Mouse (Mus musculus) liver, embryonic 16.5 days (tissue): ENCODE data around the gene Tbc1d25. TPM values are rescaled to one million over a fixed set of nuclear protein-coding genes. Genes with fewer than 3 reads are reported as not detected.

Source experiments
- ATAC-seq: fragments of 200-750 bp; cut with Nextera tagmentation; 2 replicates; pipeline ENCODE4 v1.8.0; 2017; ENCODE audit warnings: low read depth, mild to moderate bottlenecking, moderate number of reproducible peaks, moderate library complexity
- H3K27ac ChIP-seq: fragments of 300-500 bp; sonication (generic); 2 replicates; pipeline ENCODE4 v1.5.1; 2014; ENCODE audit warnings: mild to moderate bottlenecking, low read length
- H3K27me3 ChIP-seq: fragments of 300-500 bp; sonication (generic); 2 replicates; pipeline ENCODE4 v1.6.1; 2014; ENCODE audit warnings: low read depth, low read length, mixed read lengths; ENCODE audit not compliant: control insufficient read depth, insufficient read depth
- H3K36me3 ChIP-seq: fragments of 300-500 bp; sonication (generic); 2 replicates; pipeline ENCODE4 v1.6.1; 2014; ENCODE audit warnings: mild to moderate bottlenecking; ENCODE audit not compliant: control insufficient read depth, insufficient read depth
- H3K4me1 ChIP-seq: fragments of 300-500 bp; sonication (generic); 2 replicates; pipeline ENCODE4 v1.6.1; 2014; ENCODE audit warnings: low read depth, low read length, mixed read lengths; ENCODE audit not compliant: control insufficient read depth
- H3K4me2 ChIP-seq: fragments of 300-500 bp; sonication (generic); 2 replicates; pipeline ENCODE4 v1.6.1; 2014; ENCODE audit warnings: low read depth, low read length, mixed read lengths
- H3K4me3 ChIP-seq: fragments of 300-500 bp; sonication (generic); 2 replicates; pipeline ENCODE4 v1.5.1; 2014; ENCODE audit warnings: low read depth, mild to moderate bottlenecking, low read length
- H3K9ac ChIP-seq: fragments of 300-500 bp; sonication (generic); 2 replicates; pipeline ENCODE4 v1.6.1; 2014; ENCODE audit warnings: low read depth, low read length
- H3K9me3 ChIP-seq: fragments of 300-500 bp; sonication (generic); replicated peaks from 2 replicates; pipeline ENCODE4 v1.6.1; 2016; ENCODE audit warnings: low read length; ENCODE audit not compliant: control insufficient read depth
- WGBS: fragments of 180-500 bp; shearing (Covaris S2); extraction: QIAGEN DNeasy Blood & Tissue Kit; methylation state at CpG from one replicate; pipeline ENCODE4 v1.1.7; 2014; ENCODE audit not compliant: insufficient replicate concordance; 5-methylcytosine and 5-hydroxymethylcytosine counted together
- polyA plus RNA-seq: library from polyadenylated mRNA; unstranded; fragments of >200 nt; fragmentation: Nextera tagmentation; extraction: Ambion mirVana; gene quantifications from 2 replicates; pipeline ENCODE4 v1.2.1, GENCODE M21; 2015

Tbc1d25 gene
- polyA plus RNA-seq, 1 experiment from 2014 or later = 5.3 TPM

GRCm38 (mm10) chrX:8209720-8210119, 33.7 kb upstream of the Tbc1d25 start:
- WGBS = 33% methylated on average over 2 of the region's 2 CpGs
- Histone ChIP-seq H3K27ac (no peak overlapping the region), H3K9ac (no peak overlapping the region)

GRCm38 (mm10) chrX:8207224-8207623, 31.2 kb upstream of the Tbc1d25 start:
- ATAC-seq = no peak
- 32% methylated on average over 4 of the region's 4 CpGs for WGBS

More at GRCm38 (mm10) chrX:8209720-8210119, 33.7 kb upstream of the Tbc1d25 start:
- H3K4me1 ChIP-seq = no peaks in the 10 kb centered on the region; the same call in 1 of the 2 replicates
- H3K4me2 ChIP-seq = no peak overlapping the region
- no peak overlapping the region for H3K4me3 ChIP-seq
- no peaks in the 10 kb centered on the region for H3K9me3 ChIP-seq
- H3K36me3 ChIP-seq = no peaks in the 10 kb centered on the region
- H3K27me3 ChIP-seq = peaks cover 6% of the 10 kb centered on the region
- no peak for ATAC-seq

GRCm38 (mm10) chrX:8206694-8207197, 30.8 kb upstream of the Tbc1d25 start:
- H3K9ac ChIP-seq = no peak overlapping the region
- no peak for ATAC-seq
- no peak overlapping the region for H3K27ac ChIP-seq

More at GRCm38 (mm10) chrX:8207224-8207623, 31.2 kb upstream of the Tbc1d25 start:
- H3K4me3 ChIP-seq = no peak overlapping the region
- no peak overlapping the region for H3K4me2 ChIP-seq
- H3K36me3 ChIP-seq = no peaks in the 10 kb centered on the region
- no peaks in the 10 kb centered on the region for H3K9me3 ChIP-seq
- no peak overlapping the region for H3K9ac ChIP-seq
- H3K27ac ChIP-seq = no peak overlapping the region
- no peaks in the 10 kb centered on the region; the same call in 1 of the 2 replicates for H3K4me1 ChIP-seq
- peaks cover 6% of the 10 kb centered on the region for H3K27me3 ChIP-seq

GRCm38 (mm10) chrX:8206015-8206693, 30.2 kb upstream of the Tbc1d25 start, which contains the start of gene Porcn:
Gene Porcn (minus strand): TSS chrX:8206525.
- 15% methylated on average over 45 of the region's 46 CpGs for WGBS
- peak within 1 kb of the TSS; percentile 43 for H3K4me3 ChIP-seq
- H3K9ac ChIP-seq = peak within 1 kb of the TSS; percentile 31; the same call in 1 of the 2 replicates
- H3K4me1 ChIP-seq = no peaks in the 10 kb centered on the region; the same call in 1 of the 2 replicates
- H3K36me3 ChIP-seq = no peaks in the 10 kb centered on the region
- H3K27me3 ChIP-seq = peaks cover 6% of the 10 kb centered on the region
- peak within 1 kb of the TSS; percentile 57 for H3K4me2 ChIP-seq
- ATAC-seq = peak; percentile 93
- no peaks in the 10 kb centered on the region for H3K9me3 ChIP-seq
- H3K27ac ChIP-seq = no peak within 1 kb of the TSS

More at GRCm38 (mm10) chrX:8206694-8207197, 30.8 kb upstream of the Tbc1d25 start:
- Histone ChIP-seq H3K4me3 (peak overlapping the region; percentile 43), H3K27me3 (peaks cover 6% of the 10 kb centered on the region), H3K9me3 (no peaks in the 10 kb centered on the region), H3K36me3 (no peaks in the 10 kb centered on the region), H3K4me1 (no peaks in the 10 kb centered on the region; the same call in 1 of the 2 replicates), H3K4me2 (peak overlapping the region; percentile 57)
- 22% methylated on average over 11 of the region's 11 CpGs for WGBS

GRCm38 (mm10) chrX:8205551-8205950, 29.6 kb upstream of the Tbc1d25 start:
- 28% methylated on average over 7 of the region's 7 CpGs for WGBS
- H3K9ac ChIP-seq = no peak overlapping the region
- no peak overlapping the region for H3K4me3 ChIP-seq
- no peaks in the 10 kb centered on the region; the same call in 1 of the 2 replicates for H3K4me1 ChIP-seq
- H3K4me2 ChIP-seq = peak overlapping the region; percentile 57; the same call in 1 of the 2 replicates
- ATAC-seq = no peak
- H3K27me3 ChIP-seq = peaks cover 6% of the 10 kb centered on the region
- H3K36me3 ChIP-seq = no peaks in the 10 kb centered on the region
- H3K9me3 ChIP-seq = no peaks in the 10 kb centered on the region
- H3K27ac ChIP-seq = no peak overlapping the region

- H3K27ac ChIP-seq = no peak overlapping the region
- H3K36me3 ChIP-seq = no peaks in the 10 kb centered on the region
- no peaks in the 10 kb centered on the region for H3K9me3 ChIP-seq
- no peak for ATAC-seq
- no peak overlapping the region for H3K4me2 ChIP-seq
- peaks cover 6% of the 10 kb centered on the region for H3K27me3 ChIP-seq
- 41% methylated on average over 4 of the region's 4 CpGs for WGBS
- H3K4me1 ChIP-seq = no peaks in the 10 kb centered on the region; the same call in 1 of the 2 replicates
- no peak overlapping the region for H3K9ac ChIP-seq
- no peak overlapping the region for H3K4me3 ChIP-seq
Observed at GRCm38 (mm10) chrX:8205088-8205487, 29.1 kb upstream of the Tbc1d25 start.

GRCm38 (mm10) chrX:8204076-8204475, 28.1 kb upstream of the Tbc1d25 start:
- no peaks in the 10 kb centered on the region; the same call in 1 of the 2 replicates for H3K4me1 ChIP-seq
- 61% methylated on average over 10 of the region's 10 CpGs for WGBS
- H3K4me2 ChIP-seq = no peak overlapping the region
- H3K36me3 ChIP-seq = no peaks in the 10 kb centered on the region
- ATAC-seq = no peak
- no peak overlapping the region for H3K9ac ChIP-seq
- no peaks in the 10 kb centered on the region for H3K9me3 ChIP-seq
- no peak overlapping the region for H3K27ac ChIP-seq
- no peak overlapping the region for H3K4me3 ChIP-seq
- H3K27me3 ChIP-seq = peaks cover 6% of the 10 kb centered on the region

- H3K4me3 ChIP-seq = no peak overlapping the region
- no peak overlapping the region for H3K9ac ChIP-seq
- no peaks in the 10 kb centered on the region for H3K36me3 ChIP-seq
- no peak for ATAC-seq
- H3K27me3 ChIP-seq = peaks cover 6% of the 10 kb centered on the region
- no peak overlapping the region for H3K27ac ChIP-seq
- no peaks in the 10 kb centered on the region for H3K9me3 ChIP-seq
- 72% methylated on average over 14 of the region's 14 CpGs for WGBS
- no peak overlapping the region for H3K4me2 ChIP-seq
- H3K4me1 ChIP-seq = no peaks in the 10 kb centered on the region; the same call in 1 of the 2 replicates
Observed at GRCm38 (mm10) chrX:8203105-8203504, 27.1 kb upstream of the Tbc1d25 start.

- Histone ChIP-seq H3K4me2 (peak within 1 kb of the TSS; percentile 88), H3K9me3 (no peaks in the 10 kb centered on the region), H3K27ac (peak within 1 kb of the TSS; percentile 83), H3K36me3 (no peaks in the 10 kb centered on the region), H3K4me3 (peak within 1 kb of the TSS; percentile 75), H3K4me1 (peaks cover 2% of the 10 kb centered on the region), H3K27me3 (no peaks in the 10 kb centered on the region), H3K9ac (peak within 1 kb of the TSS; percentile 80)
- peak; percentile 15 for ATAC-seq
- WGBS = 21% methylated on average over 10 of the region's 10 CpGs
Observed at GRCm38 (mm10) chrX:8193419-8193723, 17.4 kb upstream of the Tbc1d25 start, which contains the start of gene Ebp. Gene Ebp (minus strand): TSS chrX:8193512.
